Mouse (Mus musculus): ENCODE measurements around the gene Smap1.

Smap1 gene

DNA sequence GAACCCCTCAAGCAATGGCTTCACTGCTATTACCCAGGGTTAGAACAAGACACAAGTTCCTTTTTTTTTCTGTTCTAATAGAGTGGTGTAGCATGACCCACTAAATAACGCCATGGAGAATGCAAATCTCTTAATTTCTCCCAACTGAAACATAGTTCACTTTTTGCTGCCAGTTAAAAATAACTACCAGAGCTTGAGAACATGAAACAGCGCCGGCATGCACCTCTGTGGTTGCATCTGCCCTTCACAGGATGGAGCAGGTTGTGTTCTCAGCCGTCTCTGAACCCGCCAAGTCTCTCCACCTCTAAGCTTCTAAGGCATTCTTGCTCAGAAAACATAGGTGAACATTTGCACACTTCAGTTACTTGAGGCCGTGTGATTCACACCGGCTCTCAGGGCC lies 87.9 kb downstream of the Smap1 start:
- no peak for DNase-seq

DNA sequence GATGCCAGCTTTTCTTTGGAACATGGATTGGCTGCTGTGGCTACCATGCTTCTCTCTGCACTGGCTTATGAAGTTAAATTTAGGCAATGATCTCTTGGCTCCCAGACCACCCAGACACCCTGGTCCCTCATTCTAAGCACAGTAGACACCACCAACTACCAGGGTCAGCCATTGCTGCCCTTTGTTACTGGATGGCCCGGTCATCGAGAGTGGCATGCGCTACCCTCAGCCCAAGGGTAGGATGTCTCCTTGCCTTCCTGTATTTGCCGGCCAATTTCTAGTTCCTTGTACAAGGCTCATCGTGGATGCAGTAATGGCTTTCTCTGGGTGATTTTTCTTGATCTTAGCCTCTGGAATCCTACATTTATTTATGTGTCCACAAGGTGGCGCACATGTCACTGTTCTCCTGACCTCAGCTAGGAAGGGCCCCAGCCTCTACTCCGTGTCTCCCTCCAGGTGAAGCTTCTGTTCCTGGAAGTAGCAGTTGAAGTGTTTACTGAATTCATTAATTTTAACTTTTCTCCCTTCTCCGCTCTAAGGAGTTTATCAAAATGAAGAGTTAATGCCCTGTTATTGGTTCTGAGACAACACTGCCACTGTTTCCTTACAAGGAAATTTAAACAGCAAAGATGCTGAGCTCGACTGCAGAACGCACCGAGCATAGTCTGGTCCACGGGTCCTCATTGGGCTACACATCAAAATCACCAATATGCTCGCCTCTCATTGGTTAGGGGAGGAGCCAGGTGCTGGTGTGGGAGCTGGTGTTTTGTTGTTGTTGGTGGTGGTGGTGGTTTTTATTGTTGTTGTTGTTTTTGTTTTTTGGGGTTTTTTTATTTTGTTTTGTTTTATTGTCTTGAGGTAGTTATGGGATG lies 95.0 kb downstream of the Smap1 start:
- DNase-seq: peak in 1 of 2 experiments; percentile 26

DNA sequence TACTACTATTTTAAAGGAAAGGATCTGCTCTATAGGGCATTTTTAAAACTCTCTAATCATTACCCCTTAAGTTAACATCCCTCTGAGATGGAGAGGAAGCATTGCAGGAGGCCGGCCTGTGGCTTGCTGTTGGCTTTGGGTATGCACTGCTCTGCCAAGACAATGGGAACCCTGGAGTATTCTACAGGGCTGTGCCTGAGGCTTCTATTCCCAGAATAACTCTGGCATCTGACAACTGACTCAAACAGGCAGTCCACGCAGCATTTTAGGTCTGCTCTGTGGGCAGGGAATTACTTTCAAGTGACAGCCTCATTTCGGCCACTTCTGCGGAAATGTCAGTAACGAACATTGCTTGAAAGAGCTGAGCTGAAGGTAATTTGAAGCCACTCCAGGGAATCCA lies 100.5 kb downstream of the Smap1 start:
- DNase-seq: no peak

DNA sequence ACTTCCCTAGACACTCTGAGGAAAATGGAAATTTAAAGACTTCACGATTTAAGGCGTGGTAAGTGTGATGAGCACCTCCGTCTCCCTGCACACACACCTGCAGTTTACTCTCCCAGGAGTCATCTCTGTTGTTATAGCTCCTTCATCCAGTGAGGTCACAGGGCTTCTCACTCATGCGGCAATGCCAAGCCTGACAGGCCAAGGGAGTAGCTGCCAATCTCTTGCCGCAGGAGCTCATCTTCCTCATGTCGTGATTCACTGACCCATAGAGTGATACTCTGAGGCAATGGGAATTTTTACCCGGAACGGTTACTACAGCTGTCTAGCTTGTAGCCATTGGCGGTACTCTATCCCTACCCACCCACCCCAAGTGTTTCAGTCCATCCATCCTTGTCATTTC lies 123.8 kb downstream of the Smap1 start:
- DNase-seq: no peak

Measured in lung, adult 18-20 months (tissue).